Mouse (Mus musculus) limb, embryonic 13.5 days (tissue): ENCODE results near the gene Rab36. TPM values are rescaled to one million over a fixed set of nuclear protein-coding genes. Genes with fewer than 3 reads are reported as not detected.

Experiments used
- polyA plus RNA-seq: library from polyadenylated mRNA; unstranded; fragments of >200 nt; fragmentation: Nextera tagmentation; extraction: Ambion mirVana; gene quantifications from 2 replicates; pipeline ENCODE4 v1.2.1, GENCODE M21; 2015

The Rab36 gene
- polyA plus RNA-seq, 1 experiment from 2014 or later, result 11.2 TPM

Other genes starting within 250 kb of the Rab36 start
- 2.4 and 3.8 TPM in 2 replicates for gene Gnaz, start 69.9 kb upstream of the Rab36 start, polyA plus RNA-seq
- gene Rsph14, start 4.5 kb upstream of the Rab36 start, polyA plus RNA-seq, result not detected in 2 replicates
- gene Bcr, start 23.5 kb downstream of the Rab36 start, polyA plus RNA-seq, result 7.7 and 9.1 TPM in 2 replicates
- 38.8 and 39.4 TPM in 2 replicates for gene Specc1l, start 175.0 kb downstream of the Rab36 start, polyA plus RNA-seq